Mouse (Mus musculus) hindbrain, postnatal 0 days (tissue): Measurements from ENCODE around the gene Btbd17. TPM values are rescaled to one million over a fixed set of nuclear protein-coding genes. Genes with fewer than 3 reads are reported as not detected.

Experiments
- ATAC-seq: fragments of 200-750 bp; cut with Nextera tagmentation; 2 replicates; pipeline ENCODE4 v1.8.0; 2017; ENCODE audit warnings: mild to moderate bottlenecking, moderate TSS enrichment, moderate library complexity
- DNase-seq: peaks from one replicate; pipeline ENCODE4 v3.0.0-alpha.2; 2015; ENCODE audit warnings: low spot score
- H3K27ac ChIP-seq: fragments of 300-500 bp; sonication (generic); 2 replicates; pipeline ENCODE4 v1.5.1; 2014; ENCODE audit warnings: mild to moderate bottlenecking
- H3K27me3 ChIP-seq: fragments of 300-500 bp; sonication (generic); 2 replicates; pipeline ENCODE4 v1.6.1; 2014; ENCODE audit warnings: low read length, mixed read lengths; ENCODE audit not compliant: insufficient read depth
- H3K36me3 ChIP-seq: fragments of 300-500 bp; sonication (generic); 2 replicates; pipeline ENCODE4 v1.6.1; 2014; ENCODE audit warnings: low read length, mixed read lengths; ENCODE audit not compliant: insufficient read depth
- H3K4me1 ChIP-seq: fragments of 300-500 bp; sonication (generic); 2 replicates; pipeline ENCODE4 v1.6.1; 2014; ENCODE audit warnings: antibody characterized with exemption, low read length, mixed read lengths; ENCODE audit not compliant: insufficient read depth
- H3K4me2 ChIP-seq: fragments of 300-500 bp; sonication (generic); 2 replicates; pipeline ENCODE4 v1.6.1; 2014; ENCODE audit warnings: low read depth, mild to moderate bottlenecking, low read length, moderate library complexity, mixed read lengths
- H3K4me3 ChIP-seq: fragments of 300-500 bp; sonication (generic); 2 replicates; pipeline ENCODE4 v1.5.1; 2014; ENCODE audit warnings: low read length
- H3K9ac ChIP-seq: fragments of 300-500 bp; sonication (generic); replicated peaks from 2 replicates; pipeline ENCODE4 v1.6.1; 2014; ENCODE audit warnings: mild to moderate bottlenecking, low read length, moderate library complexity, mixed read lengths
- H3K9me3 ChIP-seq: fragments of 300-500 bp; sonication (generic); 2 replicates; pipeline ENCODE4 v1.6.1; 2016; ENCODE audit warnings: low read length, mixed read lengths
- CTCF ChIP-seq: IDR thresholded peaks from 2 replicates; pipeline ENCODE4 v1.5.1; 2016; ENCODE audit warnings: antibody characterized with exemption, control low read depth, low read depth
- WGBS: fragments of 180-500 bp; shearing (Covaris S2); extraction: QIAGEN DNeasy Blood & Tissue Kit; methylation state at CpG from one replicate; pipeline ENCODE4 v1.1.7; 2014; 5-methylcytosine and 5-hydroxymethylcytosine counted together
- polyA plus RNA-seq: library from polyadenylated mRNA; unstranded; fragments of >200 nt; fragmentation: Nextera tagmentation; extraction: Ambion mirVana; gene quantifications from 2 replicates; pipeline ENCODE4 v1.2.1, GENCODE M21; 2015
- total RNA-seq: library from RNA; depleted of rRNA; stranded (reverse); fragments of >200 nt; gene quantifications from 2 replicates; pipeline ENCODE4 v1.2.3, GENCODE M21; 2014; rRNA removed

Gene Btbd17
- total RNA-seq: 84.6 and 94.0 TPM in 2 replicates
- 30.4 and 31.1 TPM in 2 replicates for polyA plus RNA-seq

- Histone ChIP-seq H3K27ac (peak within 1 kb of the TSS; percentile 95), H3K9me3 (no peaks in the 10 kb centered on the region), H3K4me2 (peak within 1 kb of the TSS; percentile 68), H3K9ac (peak within 1 kb of the TSS; percentile 46), H3K4me1 (peaks cover 40% of the 10 kb centered on the region), H3K4me3 (peak within 1 kb of the TSS; percentile 32), H3K27me3 (no peaks in the 10 kb centered on the region), H3K36me3 (no peaks in the 10 kb centered on the region)
- TF ChIP-seq CTCF: no peak
- ATAC-seq: peak; percentile 88
- WGBS: 7% methylated on average over 4 of the region's 4 CpGs
- peak; percentile 90 for DNase-seq
Observed at GRCm38 (mm10) chr11:114795848-114796322, at the start of gene Btbd17. TSS of gene Btbd17 (minus strand) at chr11:114795945.

- Histone ChIP-seq H3K4me2 (no peak overlapping the region), H3K36me3 (no peaks in the 10 kb centered on the region), H3K9ac (no peak overlapping the region), H3K4me3 (no peak overlapping the region), H3K9me3 (no peaks in the 10 kb centered on the region), H3K27me3 (peaks cover 5% of the 10 kb centered on the region), H3K4me1 (no peaks in the 10 kb centered on the region), H3K27ac (no peak overlapping the region)
- no peak for ATAC-seq
- 74% methylated on average over 7 of the region's 7 CpGs for WGBS
- no peak for DNase-seq
- TF ChIP-seq CTCF: no peak
Observed at GRCm38 (mm10) chr11:114844464-114845220, 48.9 kb upstream of the Btbd17 start.

- Histone ChIP-seq H3K9me3 (no peaks in the 10 kb centered on the region), H3K9ac (no peak overlapping the region), H3K27me3 (no peaks in the 10 kb centered on the region), H3K27ac (no peak overlapping the region), H3K4me1 (no peaks in the 10 kb centered on the region), H3K4me2 (no peak overlapping the region), H3K4me3 (no peak overlapping the region), H3K36me3 (no peaks in the 10 kb centered on the region)
- no peak for TF ChIP-seq CTCF
- ATAC-seq: peak; percentile 45; the same call in 1 of the 2 replicates
- 12% methylated on average over 8 of the region's 8 CpGs for WGBS
- no peak for DNase-seq
Observed at GRCm38 (mm10) chr11:114843818-114844463, 48.2 kb upstream of the Btbd17 start.

- H3K9ac ChIP-seq: no peak overlapping the region
- peaks cover 7% of the 10 kb centered on the region; the same call in 1 of the 2 replicates for H3K4me1 ChIP-seq
- no peak for TF ChIP-seq CTCF
- ATAC-seq: no peak
- no peak overlapping the region for H3K4me2 ChIP-seq
- no peaks in the 10 kb centered on the region for H3K27me3 ChIP-seq
- H3K4me3 ChIP-seq: no peak overlapping the region
- 55% methylated on average over 5 of the region's 5 CpGs for WGBS
- no peaks in the 10 kb centered on the region for H3K9me3 ChIP-seq
- no peak overlapping the region for H3K27ac ChIP-seq
- H3K36me3 ChIP-seq: no peaks in the 10 kb centered on the region
- DNase-seq: peak; percentile 49
Observed at GRCm38 (mm10) chr11:114833166-114833565, 37.4 kb upstream of the Btbd17 start.

GRCm38 (mm10) chr11:114830433-114830773 lies 34.7 kb upstream of the Btbd17 start:
- no peak for TF ChIP-seq CTCF
- Histone ChIP-seq H3K4me2 (no peak overlapping the region), H3K4me1 (peaks cover 7% of the 10 kb centered on the region; the same call in 1 of the 2 replicates), H3K27ac (no peak overlapping the region), H3K9me3 (no peaks in the 10 kb centered on the region), H3K27me3 (no peaks in the 10 kb centered on the region), H3K36me3 (no peaks in the 10 kb centered on the region), H3K4me3 (no peak overlapping the region), H3K9ac (no peak overlapping the region)
- ATAC-seq: no peak
- 20% methylated on average over 8 of the region's 8 CpGs for WGBS
- DNase-seq: no peak

GRCm38 (mm10) chr11:114829499-114830432 lies 34.0 kb upstream of the Btbd17 start:
- Histone ChIP-seq H3K9me3 (no peaks in the 10 kb centered on the region), H3K4me1 (peaks cover 7% of the 10 kb centered on the region; the same call in 1 of the 2 replicates), H3K27ac (0 out of 2 replicates have a peak overlapping the region, but pooled peaks have one; percentile 16), H3K36me3 (no peaks in the 10 kb centered on the region), H3K4me3 (no peak overlapping the region), H3K27me3 (no peaks in the 10 kb centered on the region), H3K4me2 (peak overlapping the region; percentile 45), H3K9ac (0 out of 2 replicates have a peak overlapping the region, but pooled peaks have one; percentile 2)
- TF ChIP-seq CTCF: no peak
- ATAC-seq (peak; percentile 15; the same call in 1 of the 2 replicates), DNase-seq (peak; percentile 29)
- 8% methylated on average over 24 of the region's 24 CpGs for WGBS
